Mouse (Mus musculus) urinary bladder, adult 18-20 months (tissue): Measurements from ENCODE around the gene March6.
A peak's percentile ranks its signal among the peaks of the same experiment; 100 is the strongest.

ENCODE experiments used
- DNase-seq, 2 experiments: peaks; one replicate each; pipeline ENCODE4 v3.0.0; 2022; ENCODE audit warnings: low spot score in 2 of 2, mixed read lengths in 2 of 2

March6 gene

DNA sequence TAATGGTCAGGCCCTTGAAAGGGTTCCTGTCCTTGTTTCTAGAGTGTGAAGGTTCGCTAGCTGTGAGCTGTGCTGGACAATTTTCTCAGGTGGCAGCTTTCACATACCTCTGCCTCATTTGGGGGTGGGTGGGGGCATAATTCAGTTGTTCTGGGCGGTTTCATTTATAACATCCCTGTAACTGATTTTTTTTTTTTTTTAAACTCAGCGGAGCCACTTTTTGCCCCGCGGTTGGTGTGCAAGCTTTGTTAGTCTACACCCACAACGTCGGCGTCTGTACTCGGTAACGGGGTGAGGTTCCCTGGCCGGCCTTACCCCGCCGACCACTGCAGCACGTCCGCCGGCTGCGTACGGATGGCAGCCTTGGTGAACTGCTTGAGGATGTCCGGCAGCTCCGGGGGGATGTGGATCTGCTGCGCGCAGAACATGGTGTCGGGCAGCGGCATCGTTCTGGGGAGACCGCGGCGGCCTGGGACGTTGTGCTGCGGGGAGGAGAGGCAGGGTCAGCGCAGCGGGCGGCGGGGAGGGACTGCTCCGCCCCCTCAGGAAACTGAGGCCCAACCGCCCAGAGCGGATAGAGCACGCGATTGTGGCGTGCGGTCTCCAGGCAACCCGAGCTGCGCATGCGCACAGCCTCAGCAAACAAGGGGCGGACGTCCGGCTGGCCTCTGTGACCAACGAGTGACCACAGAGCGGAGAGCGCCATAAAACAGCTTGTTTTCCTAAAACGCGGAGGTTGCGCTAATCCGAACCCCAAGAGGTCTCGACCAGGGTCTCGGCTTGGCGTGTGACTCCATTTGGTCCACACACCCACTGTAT, 77.5 kb downstream of the March6 start, which contains the start of gene Ropn1l:
Gene Ropn1l, minus strand, starts transcription at position 640 of the 819 bp plus-strand sequence.
- peak; percentile 90 to 91 for DNase-seq

DNA sequence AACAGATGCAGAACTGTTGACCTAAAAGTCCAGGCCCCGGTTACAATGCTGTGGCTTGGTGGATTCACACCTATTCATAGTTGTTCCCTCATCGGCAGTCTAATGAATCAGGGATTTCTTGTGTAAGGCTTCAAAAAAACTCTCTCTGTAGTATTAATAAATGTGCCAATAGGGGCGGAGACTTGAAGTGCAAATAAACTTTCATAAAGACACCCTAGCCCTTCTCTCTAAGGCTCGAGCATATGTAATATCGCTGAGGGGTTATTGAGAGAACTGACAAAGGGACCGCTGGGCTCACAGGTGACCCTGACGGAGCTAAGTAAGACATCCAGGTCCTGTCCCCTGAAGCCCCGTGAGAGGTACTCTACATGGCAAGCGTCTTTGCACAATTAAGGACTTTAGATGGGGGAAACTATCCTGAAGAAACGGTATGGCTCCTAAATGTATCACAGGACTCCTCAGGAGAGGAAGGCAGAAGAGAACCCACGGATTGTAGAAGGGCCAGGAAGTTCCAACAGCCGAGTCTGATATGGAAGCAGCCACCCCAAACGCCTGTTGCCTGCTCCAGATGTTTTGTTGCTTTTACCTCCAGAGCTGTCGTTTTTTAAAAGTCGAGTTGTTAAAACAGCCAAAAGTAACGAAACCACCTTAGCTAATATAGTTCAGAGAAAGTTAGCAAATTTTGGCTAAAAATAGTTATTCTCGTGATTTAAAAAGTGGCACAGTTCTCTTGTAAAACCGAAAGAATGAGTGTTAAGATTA, 78.3 kb downstream of the March6 start:
- no peak for DNase-seq

DNA sequence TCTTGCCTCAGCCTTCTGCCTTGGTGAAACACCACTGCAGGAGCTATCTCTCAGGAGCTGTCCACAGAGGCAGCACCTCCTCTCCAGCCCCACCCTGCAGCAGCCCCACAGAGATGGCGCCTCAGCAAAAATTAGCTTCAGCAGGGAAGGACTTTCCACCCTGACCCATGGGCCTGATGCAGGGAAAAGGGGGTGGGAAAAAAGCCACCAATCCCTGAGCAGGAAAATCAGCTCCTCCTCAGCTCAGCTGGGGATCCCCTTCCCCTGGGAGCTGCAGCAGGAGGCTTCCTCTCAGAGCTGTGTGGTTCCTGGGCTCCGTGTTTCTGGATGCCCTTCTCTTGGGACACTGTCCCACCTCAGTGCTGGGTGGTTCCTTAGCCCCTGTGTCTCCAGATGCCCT, 81.1 kb downstream of the March6 start:
- DNase-seq: no peak

DNA sequence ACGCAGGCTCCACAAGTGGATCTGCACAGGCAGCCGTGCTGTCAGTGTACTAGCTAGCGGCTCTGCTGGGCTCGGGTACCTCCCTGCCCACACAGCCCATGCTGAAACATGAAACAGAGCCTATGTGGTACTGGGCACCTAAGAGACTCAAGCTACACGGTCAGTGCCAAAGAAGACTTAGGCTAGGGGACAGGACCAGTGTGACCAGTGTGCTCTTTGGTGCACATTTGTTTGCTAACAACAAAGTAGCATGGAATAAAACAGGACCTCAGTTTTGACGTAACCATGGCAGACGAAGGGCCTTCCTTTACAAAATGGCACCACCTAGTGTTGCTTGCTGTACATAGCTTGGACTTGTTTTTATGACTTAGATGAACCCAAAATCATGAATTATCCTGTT, 83.7 kb downstream of the March6 start:
- DNase-seq: no peak

DNA sequence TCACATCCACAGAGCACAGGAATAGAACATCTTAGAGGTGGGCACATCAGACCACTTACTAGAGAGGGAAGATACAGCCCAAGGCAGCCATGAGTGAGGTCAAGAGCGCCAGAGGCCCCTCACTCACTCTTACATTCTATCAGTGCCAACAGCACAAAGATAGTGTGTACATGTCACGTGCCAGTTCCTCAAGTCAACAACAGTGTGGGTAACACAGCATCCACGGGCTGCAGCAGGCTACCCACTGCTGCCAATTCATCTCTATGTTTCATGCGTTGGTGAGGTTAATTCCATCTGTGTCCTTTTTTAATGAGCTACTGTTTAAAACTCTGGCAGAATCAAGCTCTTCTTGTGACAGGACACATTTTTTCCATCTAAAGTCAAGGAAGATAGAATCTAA, 88.2 kb downstream of the March6 start:
- DNase-seq: no peak

DNA sequence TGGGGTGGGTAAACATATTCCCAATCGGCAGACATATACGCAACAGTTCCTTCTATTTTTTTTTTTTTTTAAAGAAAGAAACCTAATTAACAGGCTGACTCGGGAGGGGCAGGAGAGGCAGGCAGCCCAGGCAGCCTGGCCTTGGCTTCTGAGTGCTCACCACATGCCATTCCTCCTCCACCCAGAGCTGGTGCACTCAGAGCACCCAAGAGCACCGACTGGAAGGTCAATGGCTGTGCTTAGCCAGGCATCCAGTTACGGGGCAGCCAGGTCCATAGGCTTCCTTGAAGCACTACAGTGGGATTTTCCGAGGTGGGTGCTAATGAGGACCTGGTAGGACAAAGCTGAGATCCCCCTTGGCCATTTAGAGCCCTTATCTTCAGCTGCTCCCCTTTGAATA, 88.9 kb downstream of the March6 start:
- no peak for DNase-seq

DNA sequence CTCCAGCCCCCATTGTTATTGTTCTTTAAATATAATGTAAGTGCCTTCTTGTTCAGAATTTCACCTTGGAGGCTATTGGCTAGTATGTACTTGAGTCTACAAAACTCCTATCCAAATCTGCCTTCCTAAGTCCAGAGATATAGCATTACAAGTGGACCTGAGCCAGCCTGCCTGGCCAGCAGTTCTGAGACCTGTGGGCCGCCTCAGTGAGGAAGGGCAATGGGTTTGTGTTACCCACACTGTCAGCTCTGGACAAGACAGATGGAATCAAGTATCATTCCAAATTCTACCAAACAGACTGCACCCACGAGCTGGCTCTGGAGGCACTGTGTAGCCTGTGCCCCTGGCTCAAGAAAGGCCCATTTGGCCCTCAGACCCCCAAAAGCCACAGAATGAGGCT, 94.0 kb downstream of the March6 start:
- DNase-seq: no peak

DNA sequence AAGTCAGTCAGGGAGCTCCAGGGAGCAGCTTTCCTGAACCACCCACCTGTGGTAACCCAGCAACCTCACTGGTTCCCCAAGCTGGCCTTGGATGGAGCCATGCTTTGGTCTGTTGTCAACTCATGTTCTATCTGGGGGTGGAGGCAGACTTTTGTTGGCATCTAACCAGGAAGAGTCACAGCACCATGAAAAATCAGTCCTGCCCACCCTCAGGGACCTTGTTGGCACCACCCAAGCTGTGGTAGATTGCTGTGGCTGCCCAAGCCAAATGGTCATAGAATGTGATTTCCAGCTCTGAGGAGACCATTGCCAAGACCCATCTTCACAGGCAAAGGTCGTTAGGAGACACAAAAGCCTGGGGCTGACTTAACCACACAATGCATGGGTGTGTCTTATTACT, 94.8 kb downstream of the March6 start:
- DNase-seq: no peak

DNA sequence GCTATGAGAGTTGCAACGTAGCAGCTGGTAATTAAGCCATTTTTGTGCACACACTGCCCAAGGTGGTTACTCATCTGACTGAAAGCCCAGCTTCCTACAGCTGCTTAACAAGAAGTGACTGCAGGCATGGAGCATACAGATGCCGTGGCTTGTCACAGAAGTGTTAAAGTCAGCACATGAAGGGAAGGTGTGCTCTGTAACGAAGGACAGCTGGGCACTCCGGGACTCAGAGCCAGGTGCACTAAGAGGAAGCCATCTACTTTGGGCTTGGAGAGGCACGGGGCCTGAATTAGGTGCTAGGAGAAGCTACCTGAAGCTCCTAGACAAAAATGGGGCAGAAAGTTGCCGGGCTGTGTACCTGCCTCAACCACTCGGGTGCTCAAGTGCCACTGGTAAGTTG, 97.1 kb downstream of the March6 start:
- DNase-seq: no peak

DNA sequence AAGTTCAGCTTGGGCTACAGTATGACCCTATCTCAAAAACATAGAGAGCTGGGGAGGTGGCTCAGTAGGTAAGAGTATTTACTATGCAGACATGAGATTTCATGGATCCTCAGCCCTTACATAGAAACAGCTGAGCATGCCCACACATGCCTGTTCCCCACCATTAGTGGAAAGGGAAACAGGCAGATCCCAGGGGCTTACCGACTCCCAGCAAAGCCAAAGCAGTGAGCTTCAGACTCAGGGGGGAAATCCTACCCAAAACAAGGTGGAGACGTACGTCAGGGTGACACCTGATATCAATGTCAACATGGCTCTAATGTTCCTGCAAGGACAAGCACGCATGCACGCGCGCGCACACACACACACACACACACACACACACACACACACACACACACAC, 99.0 kb downstream of the March6 start:
- no peak for DNase-seq

DNA sequence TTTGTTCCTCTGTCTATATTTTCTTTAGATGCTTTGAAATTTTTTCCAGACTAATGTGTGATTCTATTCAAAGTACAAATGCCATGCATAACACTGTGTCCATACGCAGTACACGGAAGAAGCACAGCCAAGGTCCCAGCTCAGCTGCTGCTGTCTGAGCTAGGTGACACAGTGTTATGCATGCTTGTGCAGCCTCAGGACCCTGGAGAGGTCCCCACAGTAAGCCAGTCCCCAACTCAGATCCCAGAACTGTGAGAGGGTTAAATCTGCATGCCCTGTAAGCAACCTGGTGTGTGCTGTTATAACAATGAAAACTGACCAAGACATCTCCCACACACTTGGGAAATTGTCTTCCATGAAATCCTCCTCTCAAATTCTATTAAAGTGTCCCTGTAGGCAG, 100.8 kb downstream of the March6 start:
- DNase-seq: no peak

DNA sequence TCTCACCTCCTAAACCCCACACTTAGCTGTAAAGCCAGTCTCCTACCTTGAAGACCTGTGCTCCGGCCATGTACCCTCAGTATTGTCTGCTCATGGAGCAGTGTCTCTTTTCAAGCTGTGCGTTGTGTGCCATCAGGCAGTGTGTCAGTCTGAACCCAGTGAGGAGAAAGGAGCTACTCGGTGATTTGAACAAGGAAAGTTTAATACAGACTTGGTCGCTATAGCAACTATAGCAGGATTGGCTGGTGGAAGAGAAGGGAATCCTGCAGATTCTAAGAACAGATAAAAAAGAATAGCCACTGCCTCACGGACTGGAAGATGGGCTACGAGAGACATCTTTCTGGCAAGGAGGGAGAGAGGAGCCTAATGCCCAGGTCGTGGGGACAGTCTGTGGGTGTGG, 101.4 kb downstream of the March6 start:
- DNase-seq: no peak

DNA sequence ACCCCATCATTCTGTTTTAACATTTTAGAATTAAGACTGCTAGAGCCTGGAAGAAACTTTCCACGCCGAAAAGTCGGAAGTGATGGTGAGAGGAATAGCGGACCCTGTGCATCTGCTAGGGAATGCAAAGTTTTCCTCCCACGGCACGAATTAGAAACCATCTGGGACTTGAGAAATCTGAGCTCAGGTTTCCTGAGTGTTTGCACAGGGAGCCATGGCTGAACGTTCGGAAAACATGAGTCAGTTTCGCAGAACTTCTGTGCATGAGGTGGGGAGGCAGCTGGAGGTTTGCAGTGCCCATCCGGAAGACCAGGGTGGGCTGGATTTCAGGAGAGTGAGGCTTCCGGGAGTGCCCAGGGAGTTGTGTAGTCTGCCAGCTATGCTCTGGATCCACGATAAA, 102.3 kb downstream of the March6 start:
- DNase-seq: no peak

DNA sequence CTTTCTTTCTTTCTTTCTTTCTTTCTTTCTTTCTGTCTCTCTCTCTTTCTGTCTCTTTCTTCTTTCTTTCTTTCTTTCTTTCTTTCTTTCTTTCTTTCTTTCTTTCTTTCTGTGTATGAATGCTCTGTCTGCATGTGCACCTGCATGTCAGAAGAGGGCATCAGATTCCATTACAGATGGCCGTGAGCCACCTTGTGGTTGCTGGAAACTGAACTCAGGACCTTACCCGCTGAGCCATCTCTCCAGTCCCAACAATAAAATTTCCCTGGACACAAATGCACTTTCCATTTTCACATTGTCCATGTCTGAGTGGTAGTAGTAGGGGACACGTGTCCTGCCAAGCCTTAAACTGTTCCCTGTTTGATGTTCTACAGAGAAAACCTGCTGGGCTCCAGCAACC, 103.5 kb downstream of the March6 start:
- DNase-seq: no peak

DNA sequence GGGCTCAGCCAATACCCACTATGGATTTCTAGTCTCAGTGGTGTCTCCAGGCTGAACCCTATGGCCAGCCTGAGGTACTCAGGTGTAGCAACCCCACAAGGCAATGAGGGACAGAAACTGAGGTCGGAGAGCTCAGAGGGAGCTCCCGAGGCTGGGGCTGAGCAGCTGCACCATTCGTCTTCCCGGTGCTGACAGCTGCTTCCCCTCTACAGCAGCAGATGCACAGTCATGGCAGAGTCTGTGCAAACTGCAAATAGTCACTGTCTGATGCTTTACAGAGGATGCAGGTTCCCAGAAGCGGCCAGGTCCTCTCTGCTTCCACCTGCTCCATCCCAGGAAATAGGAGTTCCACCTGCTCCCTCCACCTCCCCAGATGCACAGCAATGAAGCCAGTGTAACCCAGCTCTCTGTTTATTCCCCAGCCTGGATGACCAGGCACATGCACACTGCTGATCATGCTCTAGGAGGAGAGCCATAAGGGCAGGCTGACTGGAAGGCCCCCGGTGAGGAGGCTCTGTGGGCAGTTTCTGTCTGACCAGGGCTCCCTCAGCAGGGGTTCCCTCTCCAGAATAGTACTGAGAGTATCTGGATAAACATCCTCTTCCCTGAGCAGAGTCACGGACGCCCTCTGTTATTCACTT, 104.7 kb downstream of the March6 start:
- no peak for DNase-seq

DNA sequence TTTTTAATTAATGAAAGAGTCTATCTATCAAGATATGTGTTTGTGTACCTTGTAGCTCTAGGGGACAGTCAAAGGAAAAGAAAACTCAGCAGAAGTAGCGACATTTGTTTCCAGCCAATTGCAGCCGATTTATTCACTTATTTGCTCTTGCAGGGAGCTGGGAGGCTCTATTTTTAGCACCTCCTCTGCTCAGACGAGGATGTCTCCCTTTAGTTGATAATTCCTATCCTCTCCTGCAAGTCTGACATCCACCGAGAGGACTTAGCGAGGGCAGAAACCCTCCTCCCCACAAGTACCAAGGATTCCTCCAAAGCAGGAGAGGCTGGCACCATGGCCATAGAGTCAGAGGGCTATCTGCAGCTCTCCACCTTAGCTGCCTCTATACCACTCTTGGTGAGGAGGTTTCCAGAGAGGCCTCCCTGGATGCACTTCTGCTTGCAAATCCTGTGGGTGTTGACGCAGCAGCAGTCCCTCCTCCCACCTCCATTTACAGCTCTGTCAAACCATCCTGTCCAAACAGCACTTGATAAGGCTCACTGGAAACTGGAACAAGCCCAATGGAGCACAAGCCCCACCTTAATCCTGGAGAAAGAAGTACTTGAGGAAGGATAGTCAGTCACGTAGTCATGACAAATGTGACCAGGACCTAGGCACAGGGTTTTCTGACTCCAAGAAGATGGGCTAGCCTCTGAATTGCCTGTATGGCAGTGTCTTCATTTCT, 108.0 kb downstream of the March6 start:
- DNase-seq: no peak

DNA sequence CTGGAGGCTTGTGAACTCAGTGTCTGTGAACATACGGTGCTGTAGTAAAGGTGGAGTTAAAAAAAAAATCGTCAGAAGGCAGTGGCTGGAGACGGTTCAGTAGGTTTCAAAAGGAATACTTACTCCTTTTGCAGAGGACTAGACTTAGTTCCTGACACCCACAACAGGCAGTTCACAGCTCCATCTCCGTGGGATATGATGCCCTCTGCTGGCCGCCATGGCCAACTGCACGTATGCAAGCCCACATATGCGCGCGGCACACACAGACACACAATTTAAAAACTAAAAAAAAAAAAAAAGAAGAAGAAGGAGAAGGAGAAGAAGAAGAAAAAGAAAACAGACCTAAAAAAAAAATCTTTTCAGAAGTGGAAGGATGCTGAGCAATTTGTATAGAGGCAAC, 111.8 kb downstream of the March6 start:
- no peak for DNase-seq

DNA sequence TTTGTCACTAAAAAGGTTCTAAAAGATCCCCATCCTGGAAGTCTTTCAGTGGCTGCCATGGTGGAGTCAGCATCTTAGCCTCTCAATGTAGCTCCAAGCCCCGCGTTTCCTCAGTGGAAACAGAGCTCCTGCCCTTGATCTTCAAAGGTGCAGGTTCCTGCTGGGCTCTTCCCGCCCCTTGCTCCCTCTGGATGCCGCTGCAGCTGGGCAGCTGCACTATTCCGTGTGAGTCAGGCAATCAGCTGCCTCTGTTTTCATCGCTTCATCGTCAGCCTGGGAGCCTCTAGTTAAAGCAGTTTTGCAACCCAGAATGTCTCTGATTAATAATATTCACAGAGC, 112.2 kb downstream of the March6 start:
- no peak for DNase-seq

DNA sequence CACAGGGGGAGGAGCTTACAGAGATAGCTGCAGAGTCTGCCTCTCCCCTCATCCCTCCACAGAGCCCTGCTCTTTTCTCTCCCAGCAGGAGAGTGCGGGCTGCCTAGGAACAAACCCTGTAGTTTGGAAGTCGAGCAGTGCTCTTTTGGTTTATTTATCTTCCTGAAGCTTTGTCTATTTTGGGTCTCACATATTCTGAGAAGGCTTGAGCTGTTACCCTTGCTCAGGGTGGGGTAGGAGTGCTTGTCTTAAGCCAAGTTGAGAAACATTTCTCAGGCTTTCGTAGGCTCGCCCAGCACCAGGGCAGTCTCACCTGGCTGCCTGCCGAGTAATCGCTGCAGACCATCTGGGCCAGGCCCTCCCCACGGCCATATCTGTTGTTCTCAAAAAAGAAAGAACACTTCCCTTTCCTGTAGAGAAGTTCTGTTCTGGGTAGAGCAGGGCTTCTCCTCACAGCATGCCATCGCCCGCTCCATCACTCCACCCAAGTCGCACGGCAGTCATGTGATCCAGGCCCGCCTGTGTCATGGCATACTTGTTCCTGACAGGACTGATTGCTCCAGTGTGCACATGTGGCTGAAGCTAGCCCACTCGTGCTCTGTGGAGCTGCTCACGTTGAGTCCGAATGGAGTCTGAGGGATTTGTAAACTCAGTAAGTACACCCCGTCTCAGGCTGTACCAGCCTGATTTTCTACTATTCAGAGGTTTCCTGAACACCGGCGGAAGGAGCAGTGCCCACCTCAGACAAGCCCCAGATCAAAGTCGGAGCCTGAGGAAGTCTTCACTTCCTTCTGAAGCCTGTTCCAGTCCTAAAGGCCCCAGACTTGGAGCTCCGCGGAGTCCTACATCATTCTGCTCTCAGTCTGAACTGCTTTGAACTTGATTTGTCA, 112.8 kb downstream of the March6 start:
- DNase-seq: peak; percentile 22 to 39

DNA sequence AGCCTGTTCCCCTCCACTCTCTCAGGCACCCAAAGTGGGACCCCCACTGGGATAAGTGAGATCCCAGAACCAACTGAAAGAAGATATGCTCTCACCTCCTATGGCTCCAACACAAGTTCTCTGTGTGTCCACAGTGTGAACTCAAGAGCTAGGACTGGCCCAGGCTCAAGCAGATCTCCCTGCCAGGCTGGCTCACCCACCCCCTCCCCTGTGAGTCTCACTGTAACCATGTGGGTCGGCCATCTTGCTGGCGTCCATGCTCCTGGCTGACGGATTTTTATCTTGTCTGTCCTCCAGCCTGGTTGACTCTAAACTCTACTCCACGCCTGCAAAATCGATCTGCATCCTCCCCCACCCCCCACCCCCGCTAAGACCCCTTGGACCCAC, 113.5 kb downstream of the March6 start:
- DNase-seq: no peak

DNA sequence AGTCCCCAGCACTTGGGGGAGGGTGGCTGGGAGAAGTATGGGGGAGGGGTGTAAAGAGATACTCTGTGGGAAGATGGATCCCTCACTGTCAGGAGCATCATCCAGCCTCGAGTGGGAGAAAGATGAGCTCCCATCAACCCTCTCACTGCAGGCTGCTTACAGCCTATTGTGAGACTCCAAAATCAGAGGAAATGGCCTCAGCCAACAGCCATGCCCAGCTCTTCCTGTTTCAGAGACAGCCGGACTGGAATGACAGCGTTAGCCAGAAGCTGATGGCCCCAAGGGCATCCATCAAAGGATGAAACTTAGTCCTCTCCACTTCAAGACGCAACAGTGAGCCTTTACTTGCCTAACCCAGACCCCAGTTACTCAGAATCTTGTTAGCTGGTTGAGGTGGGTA, 115.7 kb downstream of the March6 start:
- DNase-seq: no peak
